Mouse (Mus musculus): ENCODE measurements at regions not wholly inside any gene's neighbourhood (a gene's known extent, or its start where the extent isn't known, plus 50 kb on each side); places are given as distances from the start of the nearest gene placed in this dataset.
A peak's percentile ranks its signal among the peaks of the same experiment; 100 is the strongest.
"Not testable (repeated sequence)": the region's sequence is repeated elsewhere in the genome, so short reads cannot be mapped to it uniquely, and the experiment has no call there.

DNA sequence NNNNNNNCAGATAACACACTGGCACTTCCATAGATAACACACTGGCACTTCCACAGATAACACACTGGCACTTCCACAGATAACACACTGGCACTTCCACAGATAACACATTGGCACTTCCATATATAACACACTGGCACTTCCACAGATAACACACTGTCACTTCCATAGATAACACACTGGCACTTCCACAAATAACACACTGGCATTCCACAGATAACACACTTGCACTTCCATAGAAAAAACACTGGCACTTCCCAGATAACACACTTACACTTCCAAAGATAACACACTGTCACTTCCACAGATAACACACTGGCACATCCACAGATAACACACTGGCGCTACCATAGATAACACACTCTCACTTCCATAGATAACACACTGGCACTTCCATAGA, 105.7 kb upstream of the Afdn start:
- DNase-seq, result not testable (repeated sequence)

DNA sequence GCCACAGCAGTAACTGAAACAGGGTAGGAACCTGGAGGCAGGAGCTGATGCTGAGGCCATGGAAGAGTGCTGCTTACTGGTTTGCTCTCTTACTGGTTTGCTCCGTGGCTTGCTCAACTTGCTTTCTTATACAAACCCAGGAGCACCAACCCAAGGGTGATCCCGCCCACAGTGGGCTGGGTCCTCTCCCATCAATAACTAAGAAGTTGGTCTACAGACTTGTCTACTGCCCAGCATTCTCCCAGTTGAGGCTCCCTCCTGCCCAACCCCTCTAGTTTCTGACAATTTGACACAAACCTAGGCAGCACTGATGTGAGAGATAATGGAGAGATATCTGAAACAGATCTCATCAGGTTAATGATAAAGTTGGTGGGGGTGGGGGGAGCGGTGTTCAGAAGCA, 104.3 kb upstream of the Afdn start:
- DNase-seq, result no peak

DNA sequence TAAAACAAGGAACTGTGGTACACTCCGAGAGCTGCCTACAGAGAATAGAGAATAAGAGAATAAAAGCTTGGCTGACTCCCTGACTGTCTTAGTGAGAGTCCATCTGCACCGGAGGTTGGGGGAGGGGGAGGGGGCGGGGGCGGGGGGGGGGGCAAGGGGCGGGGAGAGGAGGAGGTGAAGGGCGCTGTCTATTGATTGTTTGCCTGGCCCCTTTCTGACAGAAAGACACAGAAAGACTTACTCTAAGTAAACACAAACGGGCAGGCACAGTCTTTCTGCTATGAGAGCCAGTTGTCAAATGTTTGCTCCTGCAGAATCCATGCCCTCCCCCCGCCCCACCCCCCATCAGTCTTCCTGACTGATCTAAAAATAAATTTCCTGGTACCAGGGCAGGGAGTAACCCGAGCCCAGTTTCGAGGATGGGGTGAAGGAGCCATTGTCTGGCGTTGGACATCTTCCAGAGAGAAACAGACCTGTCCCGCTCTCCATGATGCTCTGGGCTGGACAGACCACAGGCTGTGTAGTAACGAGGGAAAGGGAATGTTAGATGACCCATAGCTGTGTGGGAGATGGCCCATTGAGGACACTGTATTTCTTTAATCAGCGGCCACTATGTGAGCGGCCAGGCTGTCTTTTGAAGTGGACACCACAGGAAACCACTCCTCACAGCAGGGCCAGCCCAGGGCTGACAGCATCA, 103.7 kb upstream of the Afdn start:
- DNase-seq, result peak; percentile 47

DNA sequence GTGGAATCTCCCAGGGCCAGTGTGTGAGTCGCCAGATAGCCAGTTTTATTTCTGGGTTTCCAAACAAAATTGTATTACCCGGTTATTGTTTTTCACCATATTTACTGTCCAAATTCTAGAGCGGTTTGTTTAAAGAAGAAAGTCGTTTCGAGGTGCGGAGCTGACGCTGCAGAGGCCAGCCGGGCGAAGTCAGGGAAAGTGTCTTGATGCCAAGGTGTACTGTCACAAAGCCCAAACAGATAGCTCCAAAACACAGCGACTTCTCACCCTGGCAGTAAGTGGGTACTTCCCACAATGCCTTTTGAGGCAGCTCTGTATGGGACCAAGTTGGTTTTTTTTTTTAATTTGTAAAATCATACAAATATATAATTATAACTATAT, 103.2 kb upstream of the Afdn start:
- peak; percentile 33 for DNase-seq

DNA sequence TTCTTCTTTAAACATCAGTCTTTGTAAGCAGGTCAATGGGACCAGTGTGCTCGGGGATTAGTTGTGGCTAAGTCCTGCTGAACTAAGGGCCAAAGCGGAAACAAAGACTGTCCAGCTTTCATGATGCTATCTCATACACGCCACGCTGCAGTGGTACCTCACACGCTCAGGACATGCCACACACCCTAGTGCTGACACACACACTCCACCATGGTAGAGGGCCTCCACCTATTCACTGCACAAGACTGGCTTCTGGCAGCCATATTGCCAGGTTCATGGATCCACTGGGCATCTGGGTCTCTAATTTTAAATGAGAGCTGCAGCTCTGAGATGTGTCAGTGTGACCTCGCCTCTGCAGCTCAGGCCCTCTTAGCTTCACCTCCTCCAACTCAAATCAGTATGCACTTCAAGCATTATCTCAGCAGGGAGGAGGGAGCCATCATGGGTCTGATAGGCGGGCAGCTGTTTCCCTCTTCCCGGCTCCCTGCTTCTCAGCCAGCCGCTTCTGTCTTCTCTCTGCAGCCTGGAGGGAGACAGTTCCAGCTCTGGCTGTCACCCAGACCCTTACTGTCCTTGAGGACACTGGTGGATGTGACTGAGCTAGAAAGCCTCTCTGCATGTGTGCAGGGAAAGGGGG, 102.6 kb upstream of the Afdn start:
- peak; percentile 40 for DNase-seq

DNA sequence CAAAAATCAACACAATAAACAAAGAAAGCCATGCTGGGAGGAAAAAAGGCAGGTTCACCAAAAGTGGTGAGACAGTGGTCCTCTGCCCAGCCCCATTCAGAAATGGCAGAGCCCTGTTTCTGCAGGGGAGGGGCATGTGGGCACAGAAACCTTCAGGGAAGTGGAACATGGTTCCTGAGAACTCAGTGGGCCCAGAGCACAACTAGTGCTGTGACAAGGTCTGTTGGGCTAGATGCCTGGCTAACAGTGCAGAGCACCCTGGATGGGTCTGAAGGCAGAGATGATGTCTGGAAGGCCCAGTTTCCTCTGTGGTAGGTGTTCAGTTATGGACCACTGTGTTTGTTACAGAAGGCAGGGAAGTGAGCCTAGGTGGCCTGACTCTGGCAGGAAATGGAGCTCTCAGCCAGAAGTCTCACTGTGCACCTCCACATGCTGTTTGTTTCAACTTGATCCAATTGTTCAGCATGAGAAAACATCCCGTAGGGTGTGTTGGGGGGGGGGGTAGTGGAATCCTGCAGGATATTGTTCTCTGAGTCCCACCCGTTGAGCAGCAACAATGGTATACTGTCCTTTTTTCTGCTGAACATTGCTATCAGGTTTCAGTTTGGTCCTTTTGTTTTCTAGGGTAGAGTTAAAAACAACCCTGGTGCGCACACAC, 101.9 kb upstream of the Afdn start:
- DNase-seq, result peak; percentile 27

DNA sequence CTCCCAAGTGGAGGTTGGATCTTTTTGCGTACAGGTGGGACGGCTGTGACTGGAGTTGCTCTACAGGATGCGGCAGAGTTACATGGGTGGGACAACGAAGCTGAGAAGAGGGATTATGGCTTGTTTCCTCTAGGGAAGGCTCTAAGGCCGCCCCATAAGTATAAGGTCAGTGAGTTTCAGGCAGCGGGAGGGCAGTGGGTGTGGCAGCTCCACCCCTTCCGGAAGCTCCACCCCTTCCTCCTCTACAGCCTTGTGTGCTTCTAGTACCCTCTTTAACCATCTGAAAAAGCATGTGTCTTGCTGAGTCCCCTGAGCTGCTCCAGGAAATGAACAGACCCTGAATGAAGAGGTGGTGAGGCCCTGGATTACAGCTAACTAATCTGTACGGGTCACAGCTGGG, 101.2 kb upstream of the Afdn start:
- no peak for DNase-seq

DNA sequence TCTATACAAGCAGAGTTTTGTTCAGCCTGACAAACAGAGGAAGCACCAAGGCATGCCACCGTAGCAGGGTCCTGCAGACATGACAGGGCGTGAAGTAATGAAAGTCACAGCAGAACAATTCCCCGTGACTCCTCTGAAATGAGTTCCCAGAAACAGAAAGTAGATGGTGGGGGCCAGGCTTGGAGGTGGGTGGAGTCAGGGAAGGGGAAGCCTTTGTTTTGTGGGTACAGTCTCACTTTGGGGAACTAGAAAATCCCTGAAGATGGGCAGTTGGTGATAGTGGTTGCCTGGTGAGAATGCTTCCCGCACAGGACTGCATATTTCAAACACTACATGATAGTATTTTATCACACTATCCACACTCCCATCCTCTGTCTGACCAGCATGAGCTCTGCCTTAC, 100.4 kb upstream of the Afdn start:
- DNase-seq, result no peak

DNA sequence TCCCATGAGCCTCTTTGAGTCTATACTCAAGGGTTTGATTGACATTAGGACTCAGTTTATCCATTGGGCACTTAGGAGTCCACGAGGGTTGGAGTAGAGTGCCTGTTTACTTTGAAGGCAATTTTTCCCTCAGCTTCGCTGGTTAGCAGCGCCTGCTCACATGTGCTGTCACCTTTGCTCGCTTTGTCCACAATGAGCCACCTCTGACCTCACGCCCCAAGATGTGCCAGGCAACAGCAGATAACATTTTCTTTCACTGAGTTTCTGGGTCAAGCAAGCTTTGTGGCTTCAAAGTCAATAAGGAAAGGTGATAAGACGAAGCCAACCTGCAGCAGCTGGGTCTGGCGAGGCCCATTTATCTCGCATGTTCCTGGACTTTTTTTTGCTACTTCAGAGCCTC, 99.3 kb upstream of the Afdn start:
- DNase-seq, result no peak

DNA sequence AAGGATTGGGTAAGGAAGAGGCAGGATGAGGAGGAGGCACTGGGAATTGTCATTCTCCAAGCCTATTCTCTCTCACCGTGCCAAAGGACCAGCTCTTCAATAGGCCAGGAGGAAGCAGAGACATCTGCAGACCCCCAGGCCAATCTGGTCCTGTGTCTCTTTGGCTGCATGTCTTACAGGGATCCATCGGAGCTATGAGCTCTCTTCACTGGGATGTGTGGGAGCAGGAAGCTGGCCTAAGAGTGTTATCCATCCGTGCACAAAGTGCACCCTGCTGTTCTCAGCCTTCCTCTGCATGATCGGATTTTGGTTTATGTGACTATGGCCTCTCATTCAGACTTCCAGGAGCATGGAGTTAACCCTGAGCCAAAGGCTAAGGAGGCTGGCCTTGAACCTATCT, 98.2 kb upstream of the Afdn start:
- DNase-seq, result no peak
